17 mouse cellular contexts compared by ENCODE assay signal in the genomic region with DNA sequence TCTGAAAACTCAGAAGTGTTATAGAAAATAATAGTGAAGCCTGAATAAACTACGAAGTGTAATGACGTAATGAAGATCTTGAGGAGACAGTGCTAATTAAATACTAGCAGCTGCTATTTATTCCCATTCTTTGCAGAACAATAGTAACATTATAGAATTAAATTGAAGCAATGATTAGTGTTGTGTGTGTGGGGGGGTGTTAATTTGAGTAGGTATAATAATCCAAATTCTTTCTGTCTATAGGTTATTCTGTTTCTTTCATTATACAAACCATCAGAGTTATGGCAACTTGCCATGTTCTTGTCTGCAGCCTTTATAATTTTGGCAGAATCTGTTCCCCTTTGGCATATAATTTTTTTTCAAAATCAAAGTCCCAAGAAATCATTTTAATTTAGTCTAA.
"Had no signal": no experiment of that assay in that cellular context is flagged by ENCODE, and none has a peak within 500 bp of the region (broad histone marks: within the 10 kb centered on the region; RNA-seq: fewer than 3 reads in every experiment).

No protein-coding gene starts in this region.

- H3K4me2 ChIP-seq: lung, embryonic 14.5 days; midbrain, embryonic 12.5 days; neural tube, embryonic 13.5 days; neural tube, embryonic 15.5 days; stomach, embryonic 15.5 days had no signal

- H3K27ac ChIP-seq: midbrain, embryonic 10.5 days; midbrain, embryonic 12.5 days; neural tube, embryonic 13.5 days; neural tube, embryonic 15.5 days; stomach, embryonic 15.5 days; stomach, postnatal 0 days had no signal

- ATAC-seq: midbrain, embryonic 16.5 days had no signal

- H3K4me3 ChIP-seq: midbrain, embryonic 10.5 days; midbrain, embryonic 12.5 days; myocyte; neural tube, embryonic 13.5 days; neural tube, embryonic 15.5 days; stomach, embryonic 15.5 days had no signal

- H3K4me1 ChIP-seq: midbrain, embryonic 12.5 days; neural tube, embryonic 13.5 days; neural tube, embryonic 15.5 days; stomach, embryonic 15.5 days had no signal

- H3K27me3 ChIP-seq: midbrain, embryonic 12.5 days; neural tube, embryonic 13.5 days; neural tube, embryonic 15.5 days; stomach, embryonic 15.5 days had no signal

- H3K9ac ChIP-seq: lung, embryonic 14.5 days; midbrain, embryonic 12.5 days; neural tube, embryonic 13.5 days; neural tube, embryonic 15.5 days; stomach, embryonic 15.5 days had no signal

- H3K36me3 ChIP-seq: midbrain, embryonic 10.5 days; midbrain, embryonic 12.5 days; neural tube, embryonic 13.5 days; neural tube, embryonic 15.5 days; stomach, embryonic 15.5 days had no signal

- DNase-seq: lung, adult 18-20 months; lung, embryonic 14.5 days; lung, postnatal 10 days; lung, postnatal 4 days; midbrain, embryonic 14.5 days; right cerebral cortex, adult 18-20 months; thymus, adult 2 months; thymus, postnatal 25 days; thymus, postnatal 4 days had no signal

- H3K9me3 ChIP-seq: midbrain, embryonic 10.5 days; midbrain, embryonic 12.5 days; neural tube, embryonic 13.5 days; neural tube, embryonic 15.5 days; stomach, embryonic 15.5 days had no signal
